Mouse (Mus musculus) embryonic fibroblast, embryonic 13.5 days (primary cell): ENCODE measurements around the gene Snph. TPM values are rescaled to one million over a fixed set of nuclear protein-coding genes. Genes with fewer than 3 reads are reported as not detected.

ENCODE experiments used
- H3K27ac ChIP-seq: 2 replicates; pipeline ENCODE4 v1.5.1; 2012; ENCODE audit warnings: low read length, control low read depth, inconsistent platforms; ENCODE audit not compliant: insufficient read depth
- H3K4me1 ChIP-seq: 2 replicates; pipeline ENCODE4 v1.6.1; 2011; ENCODE audit warnings: low read length; ENCODE audit not compliant: control insufficient read depth, insufficient read depth
- H3K4me3 ChIP-seq: 2 replicates; pipeline ENCODE4 v1.5.1; 2011; ENCODE audit warnings: mild to moderate bottlenecking, control low read depth, low read length; ENCODE audit not compliant: insufficient read depth
- CTCF ChIP-seq: IDR thresholded peaks from 2 replicates; pipeline ENCODE4 v1.5.1; 2011; ENCODE audit warnings: mild to moderate bottlenecking, control low read depth, low read length, moderate library complexity, borderline replicate concordance; ENCODE audit not compliant: insufficient read depth
- POLR2A ChIP-seq: IDR thresholded peaks from 2 replicates; pipeline ENCODE4 v1.6.1; 2011; ENCODE audit warnings: low read depth, mild to moderate bottlenecking, control low read depth, low read length, moderate library complexity
- polyA plus RNA-seq: library from polyadenylated mRNA; stranded (reverse); fragments of >200 nt; gene quantifications from 2 replicates; pipeline ENCODE4 v1.2.4, GENCODE M21; 2011; ENCODE audit warnings: low read depth; ENCODE audit not compliant: missing spikeins, insufficient read length

The Snph gene
- 0.44 and 1.5 TPM in 2 replicates for polyA plus RNA-seq

DNA sequence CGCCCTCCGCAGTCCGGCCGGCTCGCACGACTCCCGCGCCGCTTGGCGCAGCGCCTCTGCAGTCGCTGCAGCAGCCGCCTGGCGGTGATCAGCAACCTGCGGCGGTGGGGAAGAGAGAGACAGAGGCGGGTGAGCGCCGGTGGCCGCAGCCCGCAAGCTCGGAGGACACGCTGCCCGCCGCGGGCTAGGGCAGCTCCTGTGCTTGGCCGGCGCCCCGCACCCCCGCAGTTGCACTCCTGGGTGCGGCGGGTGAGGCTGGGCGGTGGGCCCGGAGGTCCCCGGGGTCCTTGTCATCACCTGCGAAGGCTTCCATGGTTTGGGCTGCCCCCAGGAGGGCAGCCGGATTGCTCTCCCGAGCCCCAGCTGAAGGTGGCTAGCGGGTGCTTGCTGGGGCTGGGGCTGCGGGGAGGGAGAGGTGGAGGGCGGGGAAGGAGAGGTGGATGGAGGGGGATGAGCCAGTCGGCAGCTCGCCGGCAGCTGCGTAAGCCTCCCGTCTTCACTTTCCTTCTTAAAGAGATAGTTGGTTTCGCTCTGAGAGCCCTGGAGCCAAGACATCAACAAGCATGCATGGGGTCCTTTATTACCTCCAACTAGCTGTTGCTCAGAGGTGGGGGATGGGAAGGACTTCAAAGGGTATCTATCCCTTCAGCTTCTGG, at the start of gene Snph:
Gene Snph (minus strand): TSS at position 435 of the 656 bp plus-strand sequence.
- Histone ChIP-seq H3K4me3 (peak within 1 kb of the TSS; percentile 37), H3K27ac (no peak within 1 kb of the TSS)

DNA sequence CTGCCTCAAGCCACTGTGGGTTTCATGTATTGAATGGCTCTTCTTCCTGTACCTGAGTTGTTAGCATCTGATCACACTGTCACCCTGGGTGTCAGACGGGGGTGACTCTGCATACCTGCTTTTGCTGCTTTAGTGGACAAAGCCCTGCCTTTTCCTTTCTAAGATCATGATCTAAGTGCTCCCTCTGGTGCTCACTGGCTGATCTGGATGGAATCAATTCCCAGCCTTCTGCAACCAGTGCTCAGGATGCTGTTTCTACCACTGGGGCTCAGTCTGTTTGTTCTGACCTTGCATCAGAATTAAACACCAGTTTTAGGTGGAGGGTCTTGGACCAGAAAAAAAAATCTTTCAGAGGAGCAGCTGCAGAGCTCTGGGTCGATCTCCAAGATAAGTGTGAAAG, 43.8 kb upstream of the Snph start:
- H3K4me1 ChIP-seq, result no peaks in the 10 kb centered on the region
- TF ChIP-seq CTCF, result no peak
- no peak for TF ChIP-seq POLR2A
- H3K4me3 ChIP-seq, result no peak overlapping the region
- no peak overlapping the region for H3K27ac ChIP-seq

More for the DNA sequence above, at the start of gene Snph:
- no peak for TF ChIP-seq POLR2A
- TF ChIP-seq CTCF, result 0 out of 2 replicates have a peak, but pooled peaks have one; percentile 5
- H3K4me1 ChIP-seq, result no peaks in the 10 kb centered on the region

DNA sequence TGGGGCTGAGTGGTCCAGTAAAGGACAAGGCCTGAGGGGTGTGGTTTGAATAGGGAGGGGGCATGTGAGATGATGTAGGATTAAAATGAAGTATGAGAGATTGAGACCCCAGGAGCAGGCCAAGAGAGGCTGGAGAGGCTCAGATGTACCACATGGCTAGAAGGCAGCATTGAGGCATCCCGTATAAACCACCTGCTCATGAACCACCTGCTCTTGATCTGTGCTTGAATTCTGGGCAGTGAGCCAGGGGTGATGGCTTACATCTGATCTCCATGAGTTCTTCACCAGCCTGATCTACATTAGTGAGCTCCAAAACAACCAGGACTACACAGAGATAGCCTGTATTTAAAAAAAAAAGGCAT, 38.6 kb upstream of the Snph start:
- no peak for TF ChIP-seq POLR2A
- H3K4me1 ChIP-seq, result no peaks in the 10 kb centered on the region
- H3K27ac ChIP-seq, result no peak overlapping the region
- no peak overlapping the region for H3K4me3 ChIP-seq

DNA sequence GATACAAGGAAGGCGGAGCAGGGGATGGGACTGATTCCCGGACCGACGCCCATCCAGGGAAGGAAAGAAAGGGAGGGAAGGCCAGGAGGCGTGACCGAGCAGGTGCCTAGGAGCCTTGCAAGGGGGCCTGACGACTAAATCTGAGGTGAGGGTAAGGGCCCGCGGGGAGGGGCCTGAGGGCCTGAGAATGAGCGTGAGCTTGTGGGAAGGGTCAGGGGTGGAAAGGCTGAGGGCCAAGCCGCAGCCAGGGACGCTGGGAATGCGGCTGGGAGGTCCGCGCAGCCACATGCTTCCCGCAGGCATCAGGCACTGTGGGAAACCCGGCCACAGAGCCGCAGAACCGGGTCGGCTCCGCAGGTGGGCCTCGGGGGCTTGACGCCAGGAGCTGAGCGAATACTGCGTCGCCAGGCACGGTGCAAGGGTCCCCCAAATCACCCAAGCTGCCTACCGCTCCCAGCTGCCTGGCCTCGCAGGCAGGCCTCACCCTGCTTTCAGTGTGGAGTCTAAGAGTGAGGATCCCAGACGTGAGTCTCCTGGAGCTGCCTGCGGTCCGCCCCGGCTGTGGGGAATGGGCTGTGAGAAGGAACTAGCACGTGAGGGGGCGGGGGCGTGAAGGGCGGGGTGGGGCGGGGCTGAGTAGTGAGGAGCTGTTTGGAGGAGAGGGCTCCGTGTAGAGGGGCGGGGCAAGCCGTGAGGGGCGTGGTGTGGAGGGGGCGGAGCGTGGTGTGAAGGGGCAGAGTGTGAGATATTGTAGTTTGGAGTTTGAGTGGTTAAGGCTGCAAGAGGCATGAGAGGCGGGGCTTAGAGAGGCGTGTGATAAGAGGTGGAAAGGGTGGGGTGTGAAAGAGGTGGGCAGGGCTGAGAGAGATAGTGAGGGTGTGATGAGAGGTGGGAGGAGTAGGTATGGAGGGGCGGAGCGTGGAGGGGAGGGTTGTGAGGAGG, 37.9 kb upstream of the Snph start:
- no peak for TF ChIP-seq POLR2A
- Histone ChIP-seq H3K4me1 (no peaks in the 10 kb centered on the region), H3K4me3 (no peak overlapping the region), H3K27ac (no peak overlapping the region)

DNA sequence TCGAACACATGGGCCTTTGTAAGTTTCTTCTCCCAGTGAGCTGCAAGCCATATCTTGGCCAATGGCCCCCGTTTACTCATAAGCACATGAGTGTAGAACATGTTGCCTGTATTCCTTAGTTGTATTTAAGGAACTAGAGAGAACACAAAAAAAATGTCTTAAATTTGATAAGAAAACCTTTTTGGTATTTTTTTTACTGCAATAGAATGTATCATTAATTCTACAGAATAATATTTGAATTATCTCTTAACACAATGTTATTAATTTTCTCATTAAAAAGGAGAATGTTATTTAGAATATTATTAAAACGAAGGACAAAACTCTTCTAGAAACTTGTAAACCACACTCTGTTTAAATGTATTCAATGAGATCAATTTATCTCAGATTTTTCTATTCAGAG, 36.0 kb upstream of the Snph start, which contains the start of gene Rad21l:
Gene Rad21l (minus strand): TSS at position 101 of the 400 bp plus-strand sequence.
- no peak for TF ChIP-seq POLR2A
- no peak for TF ChIP-seq CTCF
- Histone ChIP-seq H3K4me3 (no peak within 1 kb of the TSS), H3K4me1 (no peaks in the 10 kb centered on the region), H3K27ac (no peak within 1 kb of the TSS)

DNA sequence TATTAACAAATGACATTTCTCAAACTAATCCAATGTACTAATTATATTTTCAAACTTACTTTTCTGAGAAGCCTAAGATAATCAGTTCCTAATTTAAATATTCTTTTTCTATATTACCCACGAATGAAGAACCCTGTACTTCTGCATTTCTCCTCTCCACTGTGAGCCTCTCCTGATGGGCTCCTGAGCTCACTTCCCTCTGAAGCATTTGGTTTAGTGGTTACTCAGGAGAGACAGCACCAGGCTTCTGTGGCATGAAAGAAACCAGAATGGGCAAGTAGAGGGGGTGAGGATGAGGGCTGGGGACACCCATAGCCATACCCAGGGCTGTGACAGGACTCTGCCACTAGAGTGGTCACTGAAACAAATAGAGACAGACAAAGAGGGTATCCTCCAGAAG, 19.7 kb upstream of the Snph start:
- no peak for TF ChIP-seq CTCF
- TF ChIP-seq POLR2A, result no peak
- Histone ChIP-seq H3K4me1 (no peaks in the 10 kb centered on the region), H3K27ac (no peak overlapping the region), H3K4me3 (no peak overlapping the region)

DNA sequence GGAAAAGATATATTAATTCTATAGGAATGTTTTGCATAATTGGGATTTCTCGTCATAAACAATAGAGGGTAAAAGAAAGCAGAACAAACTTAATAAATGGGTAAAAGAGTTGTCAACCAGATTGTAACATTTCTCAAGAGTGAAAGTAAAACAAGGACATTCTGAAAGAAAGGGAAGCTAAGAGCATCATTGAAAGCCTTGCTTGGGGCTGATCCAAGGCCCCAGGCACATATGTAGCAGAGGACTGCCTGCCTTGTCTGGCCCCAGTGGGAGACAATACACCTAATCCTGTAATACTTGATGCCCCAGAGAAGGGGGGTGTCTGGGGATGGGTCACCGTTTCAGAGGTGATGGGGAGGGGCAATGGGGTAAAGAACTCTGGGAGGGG, 3.6 kb upstream of the Snph start:
- TF ChIP-seq CTCF (no peak), POLR2A (no peak)
- no peaks in the 10 kb centered on the region for H3K4me1 ChIP-seq
- no peak overlapping the region for H3K4me3 ChIP-seq
- no peak overlapping the region for H3K27ac ChIP-seq

DNA sequence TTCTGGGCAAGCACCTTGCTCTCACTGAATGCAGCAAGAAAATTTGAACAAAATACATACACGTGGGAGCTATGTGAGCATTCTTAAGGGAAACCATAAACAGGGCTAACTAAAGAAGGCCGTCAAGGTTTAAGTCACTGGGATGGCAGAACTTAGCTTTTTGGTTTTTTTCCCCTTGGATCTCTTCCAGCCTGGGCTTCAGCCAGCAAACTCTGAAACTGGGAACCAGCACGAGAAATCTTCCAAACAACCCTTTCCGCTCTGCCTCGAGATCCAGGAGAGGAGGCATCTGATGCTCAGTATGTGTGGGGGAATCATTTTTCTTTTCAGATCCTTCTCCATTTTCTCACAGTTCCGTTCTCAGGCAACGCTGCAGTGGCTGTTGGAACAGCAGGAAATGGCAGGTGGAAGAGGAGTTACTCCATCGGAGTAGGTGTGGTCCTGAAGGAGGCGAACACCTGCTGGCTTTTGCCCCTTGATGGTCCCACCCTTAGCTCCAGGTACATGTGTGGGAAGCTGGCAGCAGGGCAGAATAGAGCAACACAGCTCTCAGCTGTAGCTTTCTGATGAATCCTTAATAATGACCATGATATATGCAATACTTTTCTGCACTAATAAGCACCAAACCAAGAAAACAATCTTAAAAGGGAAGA, 3.1 kb upstream of the Snph start:
- TF ChIP-seq POLR2A (no peak), CTCF (no peak)
- Histone ChIP-seq H3K4me3 (no peak overlapping the region), H3K4me1 (no peaks in the 10 kb centered on the region), H3K27ac (no peak overlapping the region)

DNA sequence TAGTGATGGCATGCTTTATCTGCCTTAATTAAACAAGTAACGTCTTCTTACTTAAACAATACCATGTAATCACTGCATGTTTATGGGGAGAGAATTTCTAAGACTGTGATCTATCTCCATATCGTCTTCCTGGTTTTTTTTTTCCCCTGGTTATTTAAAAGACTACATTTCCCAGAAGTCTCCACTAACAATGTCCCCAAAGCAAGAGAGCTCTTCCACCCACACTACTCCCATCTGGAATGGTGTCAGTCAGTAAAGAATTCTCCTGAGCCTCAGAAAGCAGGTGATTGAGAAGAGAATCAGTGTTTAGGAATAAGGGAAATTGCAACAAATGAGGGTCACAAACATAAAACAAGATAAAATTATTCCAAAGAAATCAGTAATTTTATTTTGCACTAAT, 2.5 kb upstream of the Snph start:
- TF ChIP-seq CTCF (no peak), POLR2A (no peak)
- Histone ChIP-seq H3K4me1 (no peaks in the 10 kb centered on the region), H3K4me3 (no peak overlapping the region), H3K27ac (no peak overlapping the region)

DNA sequence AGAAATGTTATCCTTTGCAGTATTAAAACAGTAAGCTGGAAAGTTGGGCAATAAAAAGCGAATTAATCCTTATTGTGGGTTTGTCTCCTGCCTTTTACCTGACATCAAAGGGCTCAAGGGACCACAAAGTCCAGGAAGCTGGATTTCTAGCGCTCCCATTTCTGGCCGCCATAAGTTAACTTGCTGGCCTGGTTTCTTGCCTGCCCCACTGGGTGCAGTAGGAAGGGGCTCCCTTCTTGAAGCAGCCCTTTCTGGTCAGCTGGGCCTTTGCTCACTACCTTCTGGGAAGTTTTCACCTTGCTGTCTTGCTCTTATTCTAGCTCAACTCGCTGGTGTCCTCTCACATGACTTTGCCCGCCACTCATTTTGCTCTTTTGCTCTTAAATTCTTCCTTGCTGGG, 589 bp upstream of the Snph start:
- TF ChIP-seq POLR2A (no peak), CTCF (no peak)
- H3K27ac ChIP-seq, result no peak overlapping the region
- no peaks in the 10 kb centered on the region for H3K4me1 ChIP-seq
- no peak overlapping the region for H3K4me3 ChIP-seq
